Mouse (Mus musculus) hindbrain, postnatal 0 days (tissue): Measurements from ENCODE around the gene Ccdc167. TPM values are rescaled to one million over a fixed set of nuclear protein-coding genes. Genes with fewer than 3 reads are reported as not detected.
"Not testable (repeated sequence)": the region's sequence is repeated elsewhere in the genome, so short reads cannot be mapped to it uniquely, and the experiment has no call there.

ENCODE experiments used
- ATAC-seq: fragments of 200-750 bp; cut with Nextera tagmentation; 2 replicates; pipeline ENCODE4 v1.8.0; 2017; ENCODE audit warnings: mild to moderate bottlenecking, moderate TSS enrichment, moderate library complexity
- DNase-seq: peaks from one replicate; pipeline ENCODE4 v3.0.0-alpha.2; 2015; ENCODE audit warnings: low spot score
- H3K27ac ChIP-seq: fragments of 300-500 bp; sonication (generic); 2 replicates; pipeline ENCODE4 v1.5.1; 2014; ENCODE audit warnings: mild to moderate bottlenecking
- H3K27me3 ChIP-seq: fragments of 300-500 bp; sonication (generic); 2 replicates; pipeline ENCODE4 v1.6.1; 2014; ENCODE audit warnings: low read length, mixed read lengths; ENCODE audit not compliant: insufficient read depth
- H3K36me3 ChIP-seq: fragments of 300-500 bp; sonication (generic); 2 replicates; pipeline ENCODE4 v1.6.1; 2014; ENCODE audit warnings: low read length, mixed read lengths; ENCODE audit not compliant: insufficient read depth
- H3K4me1 ChIP-seq: fragments of 300-500 bp; sonication (generic); 2 replicates; pipeline ENCODE4 v1.6.1; 2014; ENCODE audit warnings: antibody characterized with exemption, low read length, mixed read lengths; ENCODE audit not compliant: insufficient read depth
- H3K4me2 ChIP-seq: fragments of 300-500 bp; sonication (generic); 2 replicates; pipeline ENCODE4 v1.6.1; 2014; ENCODE audit warnings: low read depth, mild to moderate bottlenecking, low read length, moderate library complexity, mixed read lengths
- H3K4me3 ChIP-seq: fragments of 300-500 bp; sonication (generic); 2 replicates; pipeline ENCODE4 v1.5.1; 2014; ENCODE audit warnings: low read length
- H3K9ac ChIP-seq: fragments of 300-500 bp; sonication (generic); replicated peaks from 2 replicates; pipeline ENCODE4 v1.6.1; 2014; ENCODE audit warnings: mild to moderate bottlenecking, low read length, moderate library complexity, mixed read lengths
- H3K9me3 ChIP-seq: fragments of 300-500 bp; sonication (generic); 2 replicates; pipeline ENCODE4 v1.6.1; 2016; ENCODE audit warnings: low read length, mixed read lengths
- CTCF ChIP-seq: IDR thresholded peaks from 2 replicates; pipeline ENCODE4 v1.5.1; 2016; ENCODE audit warnings: antibody characterized with exemption, control low read depth, low read depth
- WGBS: fragments of 180-500 bp; shearing (Covaris S2); extraction: QIAGEN DNeasy Blood & Tissue Kit; methylation state at CpG from one replicate; pipeline ENCODE4 v1.1.7; 2014; 5-methylcytosine and 5-hydroxymethylcytosine counted together
- polyA plus RNA-seq: library from polyadenylated mRNA; unstranded; fragments of >200 nt; fragmentation: Nextera tagmentation; extraction: Ambion mirVana; gene quantifications from 2 replicates; pipeline ENCODE4 v1.2.1, GENCODE M21; 2015
- total RNA-seq: library from RNA; depleted of rRNA; stranded (reverse); fragments of >200 nt; gene quantifications from 2 replicates; pipeline ENCODE4 v1.2.3, GENCODE M21; 2014

Ccdc167 gene
- total and polyA plus RNA-seq, 2 experiments from 2014 or later: 9.7 to 9.8 TPM

GRCm38 (mm10) chr17:29720755-29721365 lies 4.0 kb upstream of the Ccdc167 start:
- ATAC-seq (no peak), DNase-seq (peak; percentile 72)
- Histone ChIP-seq H3K9ac (no peak overlapping the region), H3K27ac (peak overlapping the region; percentile 60; the same call in 1 of the 2 replicates), H3K9me3 (no peaks in the 10 kb centered on the region), H3K4me3 (no peak overlapping the region), H3K36me3 (no peaks in the 10 kb centered on the region), H3K4me2 (no peak overlapping the region), H3K4me1 (peaks cover 7% of the 10 kb centered on the region), H3K27me3 (no peaks in the 10 kb centered on the region)
- WGBS: 56% methylated on average over 11 of the region's 11 CpGs
- no peak for TF ChIP-seq CTCF

- no peak for DNase-seq
- Histone ChIP-seq H3K36me3 (no peaks in the 10 kb centered on the region), H3K27me3 (no peaks in the 10 kb centered on the region), H3K4me1 (peaks cover 7% of the 10 kb centered on the region), H3K4me2 (no peak overlapping the region), H3K9ac (no peak overlapping the region), H3K9me3 (no peaks in the 10 kb centered on the region), H3K27ac (peak overlapping the region; percentile 60; the same call in 1 of the 2 replicates), H3K4me3 (no peak overlapping the region)
- WGBS: 65% methylated on average over 13 of the region's 13 CpGs
- no peak for ATAC-seq
- TF ChIP-seq CTCF: no peak
Observed at GRCm38 (mm10) chr17:29719628-29720575, 3.1 kb upstream of the Ccdc167 start.

- DNase-seq (no peak), ATAC-seq (no peak)
- Histone ChIP-seq H3K4me3 (no peak overlapping the region), H3K4me1 (peaks cover 7% of the 10 kb centered on the region), H3K4me2 (no peak overlapping the region), H3K9ac (no peak overlapping the region), H3K9me3 (no peaks in the 10 kb centered on the region), H3K27ac (no peak overlapping the region), H3K27me3 (no peaks in the 10 kb centered on the region), H3K36me3 (no peaks in the 10 kb centered on the region)
- 85% methylated on average over 8 of the region's 8 CpGs for WGBS
- no peak for TF ChIP-seq CTCF
Observed at GRCm38 (mm10) chr17:29718660-29719059, 1.8 kb upstream of the Ccdc167 start.

DNA sequence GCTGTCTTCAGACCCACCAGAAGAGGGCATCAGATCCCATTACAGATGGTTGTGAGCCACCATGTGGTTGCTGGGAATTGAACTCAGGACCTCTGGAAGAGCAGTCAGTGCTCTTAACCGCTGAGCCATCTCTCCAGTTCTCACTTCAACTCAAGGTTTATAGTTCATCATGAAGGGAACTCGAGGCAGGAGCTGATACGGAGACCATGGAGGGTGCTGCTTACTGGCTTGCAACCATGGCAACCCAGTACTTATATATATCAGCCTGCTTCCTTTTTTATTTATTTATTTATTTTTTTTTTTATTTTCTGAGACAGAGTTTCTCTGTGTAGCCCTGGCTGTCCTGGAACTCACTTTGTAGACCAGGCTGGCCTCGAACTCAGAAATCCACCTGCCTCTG lies 3.1 kb downstream of the Ccdc167 start:
- 96% methylated on average over 4 of the region's 4 CpGs for WGBS

DNA sequence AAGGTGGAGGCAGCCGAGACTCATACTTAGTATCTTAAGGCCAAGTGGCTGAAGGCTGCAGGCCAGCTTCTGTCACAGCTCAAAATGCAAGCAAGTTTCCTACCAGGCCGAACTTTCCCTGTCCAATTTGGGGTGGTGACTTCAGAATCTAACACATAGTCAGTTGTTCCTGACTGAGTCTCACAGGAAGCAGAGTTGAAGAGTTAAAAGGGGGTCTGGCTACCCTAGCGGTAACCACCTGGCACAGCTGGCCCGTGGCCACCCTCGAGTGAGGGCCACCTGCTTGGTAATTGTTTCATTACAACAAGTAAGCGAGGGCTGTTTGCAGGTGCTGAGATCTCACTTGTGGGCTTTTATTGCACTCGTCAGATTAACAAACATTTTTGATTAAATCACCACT lies 4.3 kb downstream of the Ccdc167 start:
- DNase-seq (peak; percentile 54), ATAC-seq (no peak)
- Histone ChIP-seq H3K9me3 (no peaks in the 10 kb centered on the region), H3K4me1 (peaks cover 36% of the 10 kb centered on the region), H3K9ac (no peak overlapping the region; the same call in 1 of the 2 replicates), H3K4me2 (no peak overlapping the region), H3K4me3 (no peak overlapping the region), H3K27me3 (no peaks in the 10 kb centered on the region), H3K27ac (peak overlapping the region; percentile 17; the same call in 1 of the 2 replicates), H3K36me3 (no peaks in the 10 kb centered on the region)
- TF ChIP-seq CTCF: no peak
- WGBS: 35% methylated on average over 7 of the region's 7 CpGs

More for the DNA sequence above, 3.1 kb downstream of the Ccdc167 start:
- H3K4me3 ChIP-seq, H3K9me3 ChIP-seq, H3K36me3 ChIP-seq, H3K4me2 ChIP-seq, DNase-seq, H3K27ac ChIP-seq, ATAC-seq, H3K9ac ChIP-seq, H3K27me3 ChIP-seq: not testable (repeated sequence)
- peaks cover 36% of the 10 kb centered on the region for H3K4me1 ChIP-seq

DNA sequence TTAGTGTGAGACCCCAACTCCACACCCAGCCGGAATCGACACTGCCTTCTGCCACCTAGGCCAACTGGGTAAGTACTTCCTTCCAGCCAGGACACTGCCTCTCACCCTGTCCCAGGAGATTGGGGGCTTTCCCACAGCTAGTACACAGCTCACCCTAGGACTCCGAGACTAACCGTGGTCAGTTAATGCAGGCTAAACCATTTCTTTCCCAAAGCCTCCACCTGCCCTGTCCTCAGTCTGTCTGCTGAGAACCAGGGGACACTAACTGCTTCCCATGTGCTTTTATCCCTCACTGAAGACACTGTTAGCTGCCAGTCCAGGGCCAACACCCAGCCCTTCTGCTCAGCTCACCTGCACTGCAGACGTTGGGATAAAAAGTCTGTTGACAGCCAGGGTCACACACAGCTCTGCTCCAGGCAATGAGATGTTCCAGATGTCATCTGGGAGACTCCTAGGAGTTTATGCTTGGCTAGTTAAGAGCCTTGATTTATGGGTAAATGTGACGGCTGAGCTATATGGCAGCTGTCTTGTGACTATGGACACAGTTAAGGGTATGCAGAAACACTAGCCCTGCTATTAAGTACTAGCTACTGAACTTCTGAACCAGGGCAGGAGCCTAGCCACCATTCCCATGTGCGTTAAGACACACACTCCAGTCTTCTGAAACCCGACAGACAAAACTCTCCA lies 5.0 kb downstream of the Ccdc167 start:
- peak overlapping the region; percentile 70; the same call in 1 of the 2 replicates for H3K27ac ChIP-seq
- no peak; the same call in 1 of the 2 replicates for ATAC-seq
- no peak overlapping the region; the same call in 1 of the 2 replicates for H3K9ac ChIP-seq
- no peaks in the 10 kb centered on the region for H3K9me3 ChIP-seq
- no peak for TF ChIP-seq CTCF
- H3K36me3 ChIP-seq: no peaks in the 10 kb centered on the region
- H3K4me2 ChIP-seq: no peak overlapping the region
- H3K4me3 ChIP-seq: no peak overlapping the region
- H3K27me3 ChIP-seq: no peaks in the 10 kb centered on the region
- DNase-seq: no peak
- H3K4me1 ChIP-seq: peaks cover 36% of the 10 kb centered on the region
- 52% methylated on average over 8 of the region's 8 CpGs for WGBS
